Mouse (Mus musculus): ENCODE measurements around the gene Runx3.

Gene Runx3

DNA sequence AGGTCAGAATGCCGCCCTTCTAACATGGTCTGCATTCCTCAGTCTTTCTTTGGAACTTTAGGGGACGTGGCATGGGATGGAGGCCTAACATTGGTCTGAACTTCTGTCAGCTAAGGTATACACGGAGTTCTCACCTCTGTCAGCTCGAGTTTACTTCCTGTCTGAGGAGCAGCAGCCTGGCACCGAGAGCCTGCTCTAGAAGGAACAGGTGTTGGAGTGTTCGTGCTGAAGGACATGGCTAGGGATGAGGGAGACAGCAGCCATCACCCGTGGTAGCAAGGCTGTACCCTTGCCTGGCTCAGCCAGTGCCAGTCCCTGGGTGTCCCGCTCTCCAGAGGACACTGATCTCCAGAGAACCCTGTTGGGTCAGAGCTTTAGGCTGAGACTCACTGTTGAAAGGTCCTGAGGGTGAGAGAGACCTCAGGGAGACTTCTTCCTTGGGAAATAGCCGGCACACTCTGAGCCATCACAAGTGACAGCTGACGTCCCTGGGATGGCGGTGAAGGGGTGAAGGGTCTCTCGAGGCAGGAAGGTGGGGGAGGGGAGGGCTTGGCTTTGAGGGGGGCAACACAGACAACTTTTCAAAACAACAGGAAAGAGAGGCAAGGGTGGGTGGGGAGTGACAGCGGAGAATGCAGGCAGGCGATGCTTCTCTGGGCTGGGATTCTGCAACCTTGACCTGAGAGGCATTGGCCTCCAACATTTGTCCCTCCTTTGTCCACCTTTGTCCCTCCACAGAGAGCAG lies 4.9 kb upstream of the Runx3 start:
- DNase-seq, result no peak

GRCm38 (mm10) chr4:135116391-135116790 lies 4.1 kb upstream of the Runx3 start:
- no peak for DNase-seq

DNA sequence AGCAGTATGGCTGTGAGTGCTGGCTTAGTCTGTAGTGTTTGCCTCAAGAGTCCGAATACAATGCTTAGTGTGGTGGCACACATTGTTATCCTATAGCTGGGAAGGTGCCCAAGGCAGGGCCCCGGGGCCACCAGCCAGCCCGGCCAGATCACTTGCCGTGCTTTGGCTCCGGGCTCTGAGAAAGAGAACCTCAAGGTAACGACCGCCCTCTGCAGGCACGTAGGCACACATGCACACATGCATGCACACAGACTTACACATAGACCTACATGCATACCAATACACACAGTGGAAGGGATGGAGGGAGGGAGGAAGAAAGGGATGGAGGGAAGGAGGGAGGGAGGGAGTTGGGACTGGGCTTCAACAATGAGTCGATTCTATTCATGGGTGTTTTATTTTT lies 2.6 kb upstream of the Runx3 start:
- no peak for DNase-seq

DNA sequence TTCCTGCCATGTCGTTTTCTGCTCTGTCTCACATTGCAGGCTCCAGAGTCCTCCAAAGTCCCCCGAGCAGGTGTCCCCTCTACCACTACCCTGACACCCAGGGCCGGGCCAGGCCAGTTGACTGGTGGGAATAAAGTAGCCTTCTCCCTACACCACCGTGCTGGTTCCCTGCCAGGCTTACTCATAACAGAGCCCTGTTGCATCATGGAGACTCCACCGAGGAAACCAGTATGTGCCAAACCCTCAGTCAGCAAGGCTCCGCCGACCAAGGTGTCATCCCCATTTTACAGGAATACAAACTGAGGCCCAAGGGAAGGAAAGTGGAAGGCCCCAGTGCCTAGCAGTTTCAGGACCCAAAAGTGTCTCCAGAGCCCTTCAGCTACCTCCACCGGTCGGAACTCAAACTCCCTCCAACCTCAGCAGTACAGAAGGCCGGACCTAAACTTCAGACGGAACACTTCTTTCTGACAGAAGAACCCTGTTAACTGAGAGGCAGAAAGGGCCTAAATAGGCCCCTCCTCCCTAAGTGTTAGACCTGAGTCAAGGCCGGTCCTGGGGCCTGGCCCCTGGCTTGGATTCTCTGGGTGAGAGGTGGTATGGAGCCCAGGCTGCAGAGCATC lies 1.5 kb upstream of the Runx3 start:
- no peak for DNase-seq

- no peak for DNase-seq
These were observed 3.3 kb downstream of the Runx3 start for GRCm38 (mm10) chr4:135123721-135124120.

DNA sequence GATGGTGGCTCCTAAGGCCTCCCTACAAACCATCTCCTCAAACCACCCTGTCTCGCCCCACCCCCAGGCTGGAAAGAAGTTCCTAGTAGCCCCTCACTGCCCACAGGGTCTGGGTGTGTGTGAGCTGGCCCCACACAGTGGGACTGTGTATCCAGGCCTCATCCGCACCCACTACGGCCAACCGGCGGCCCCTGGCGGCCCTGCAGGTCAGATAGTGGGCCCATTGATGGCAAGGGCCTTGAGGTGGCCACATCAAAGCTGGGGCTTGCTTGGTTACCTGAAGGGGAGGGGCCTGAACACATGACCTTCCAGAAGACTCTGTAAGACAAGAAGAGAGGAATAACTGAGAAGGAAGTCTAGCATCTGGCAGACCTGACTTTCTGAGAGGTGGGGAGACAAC lies 4.3 kb downstream of the Runx3 start:
- no peak for DNase-seq

DNA sequence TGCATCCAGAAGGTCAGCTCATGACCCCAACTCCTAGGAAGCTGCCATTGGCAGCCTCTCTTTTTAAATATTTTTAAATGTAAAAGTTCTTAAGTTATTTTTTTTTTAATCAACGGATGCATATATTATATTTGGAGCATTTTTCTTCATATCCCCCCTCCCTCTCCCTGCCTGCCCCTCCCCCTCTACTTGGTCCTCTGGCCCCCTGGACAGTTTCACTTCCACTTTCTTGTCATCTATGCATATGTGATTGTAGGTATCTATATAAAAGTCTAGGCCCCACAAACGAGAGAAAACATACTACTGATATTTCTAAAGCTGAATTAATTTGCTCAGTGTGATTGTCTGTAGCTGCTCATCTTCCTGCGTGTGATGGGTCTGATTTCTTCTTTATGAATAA lies 4.7 kb downstream of the Runx3 start:
- DNase-seq, result no peak

DNA sequence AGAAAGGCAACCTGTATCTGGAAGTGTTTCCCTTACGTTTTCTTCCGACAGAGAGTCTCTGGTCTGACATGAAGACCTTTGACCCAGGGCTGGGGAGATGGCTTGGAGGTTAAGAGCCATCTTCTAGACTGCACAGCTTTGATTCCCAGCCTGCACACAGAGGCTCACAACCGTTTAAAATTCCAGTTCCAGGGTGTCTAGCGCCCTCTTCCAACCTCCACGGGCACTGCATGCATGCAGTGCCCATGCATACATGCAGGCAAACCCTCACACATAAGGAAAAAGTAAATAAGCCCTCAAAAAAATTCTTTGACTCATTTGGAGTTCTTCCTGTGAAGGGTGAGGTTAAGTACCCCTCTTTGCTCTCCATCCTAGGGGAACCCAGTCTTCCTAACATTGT lies 5.9 kb downstream of the Runx3 start:
- no peak for DNase-seq

GRCm38 (mm10) chr4:135128841-135129520 lies 8.5 kb downstream of the Runx3 start:
- peak; percentile 60 for DNase-seq

- no peak for DNase-seq
These were observed 9.7 kb downstream of the Runx3 start for GRCm38 (mm10) chr4:135130156-135130555.

- DNase-seq, result no peak
These were observed 10.7 kb downstream of the Runx3 start for GRCm38 (mm10) chr4:135131145-135131544.

- DNase-seq, result no peak
These were observed 12.3 kb downstream of the Runx3 start for GRCm38 (mm10) chr4:135132797-135133196.

DNA sequence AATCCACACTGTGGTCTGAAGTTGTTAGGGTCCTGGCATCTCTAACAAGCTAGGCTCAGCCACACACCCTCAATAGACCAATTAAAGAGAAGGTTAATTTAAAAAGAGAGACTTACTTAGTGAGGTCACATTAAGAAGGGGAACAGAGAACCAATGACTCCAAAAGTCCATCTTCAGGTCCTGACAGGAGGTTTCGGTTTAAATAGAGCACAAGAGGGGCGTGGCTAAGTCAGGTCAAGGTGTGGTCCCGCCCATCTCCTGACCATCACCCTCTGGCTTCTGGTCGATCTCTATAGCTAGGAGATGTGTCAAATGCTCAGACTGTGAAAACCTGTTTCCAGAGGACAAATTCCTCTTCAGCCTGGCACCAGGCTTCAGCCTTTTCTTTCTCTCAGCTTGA lies 13.3 kb downstream of the Runx3 start:
- no peak for DNase-seq

- no peak for DNase-seq
These were observed 14.9 kb downstream of the Runx3 start for GRCm38 (mm10) chr4:135135331-135135730.

DNA sequence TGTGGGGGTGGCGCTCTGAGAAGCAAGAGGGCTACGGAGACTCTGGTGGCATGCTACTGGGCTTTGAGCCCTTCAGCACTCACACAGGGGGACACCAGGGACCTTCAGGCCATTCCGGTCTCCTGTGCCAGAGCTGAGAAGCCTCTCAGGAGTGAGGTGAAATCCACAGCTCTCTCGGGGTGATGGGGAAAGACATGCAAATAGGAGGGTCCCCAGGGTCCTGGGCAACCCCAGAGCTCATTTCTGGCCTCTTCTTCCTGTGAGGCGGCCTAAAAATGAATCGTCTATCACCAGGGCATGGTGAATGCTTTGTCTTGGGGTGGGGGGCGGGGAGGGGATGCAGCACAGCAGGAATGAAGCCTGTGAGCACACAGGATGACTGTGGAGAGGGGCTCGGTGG lies 15.8 kb downstream of the Runx3 start:
- DNase-seq, result no peak

DNA sequence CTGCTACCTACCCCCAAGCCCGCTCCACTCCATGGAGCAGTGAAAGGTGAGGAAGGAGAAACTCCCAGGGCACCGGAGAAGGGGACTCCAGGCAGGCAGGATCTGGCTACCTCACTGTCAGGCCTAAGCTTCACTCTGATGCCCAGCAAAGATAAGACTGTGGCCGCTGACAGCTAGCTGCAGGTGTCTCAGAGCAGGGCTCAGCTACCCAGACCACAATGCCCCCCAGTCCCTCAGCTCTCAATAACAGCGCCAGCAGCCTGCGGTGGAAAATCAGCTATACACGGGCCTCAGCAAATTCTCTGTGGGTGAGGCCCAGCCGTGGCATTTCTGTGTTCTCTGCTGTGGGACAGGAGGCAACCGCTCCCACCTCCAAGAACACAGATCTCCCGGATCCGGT lies 16.2 kb downstream of the Runx3 start:
- no peak for DNase-seq

- no peak for DNase-seq
These were observed 20.4 kb downstream of the Runx3 start for GRCm38 (mm10) chr4:135140647-135141515.

DNA sequence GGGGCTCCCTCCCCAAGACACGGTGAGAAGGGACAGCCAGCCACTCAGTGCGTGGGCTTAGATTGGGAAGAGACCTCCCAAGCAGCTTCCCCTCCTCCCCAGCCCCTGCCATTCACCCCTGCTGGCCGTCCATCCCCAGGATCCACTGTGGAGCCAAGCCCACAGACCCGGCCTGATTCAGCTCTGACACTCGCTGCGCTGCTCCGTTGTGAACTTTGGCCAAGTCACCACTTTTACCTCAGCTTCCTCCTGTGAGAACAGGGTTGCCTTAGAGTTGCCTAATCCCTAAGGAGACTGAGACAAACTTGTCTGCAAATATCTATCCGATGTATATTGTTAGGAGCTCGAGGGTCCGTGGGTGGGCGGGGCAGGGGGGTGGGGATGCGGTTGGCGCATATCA lies 21.3 kb downstream of the Runx3 start:
- no peak for DNase-seq

DNA sequence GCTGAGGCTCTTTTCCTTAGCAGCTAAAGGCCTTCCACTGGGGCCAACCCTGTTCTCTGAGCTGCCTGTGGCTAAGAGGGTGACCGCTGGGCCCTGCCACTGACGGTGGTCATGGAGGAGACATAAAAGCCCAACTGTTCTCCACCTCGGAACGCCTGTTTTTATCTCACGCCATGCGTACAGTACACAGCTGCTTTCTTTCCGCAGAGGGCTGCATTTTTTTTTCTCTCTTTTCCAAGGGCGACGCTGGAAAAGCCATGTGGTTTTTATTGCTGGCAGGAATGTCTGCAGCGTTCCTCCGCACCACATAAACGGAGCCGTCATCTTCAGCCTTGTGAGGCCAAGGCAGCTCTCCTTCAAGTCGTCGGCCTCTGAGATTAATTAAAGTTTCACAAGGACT lies 26.3 kb downstream of the Runx3 start:
- DNase-seq, result no peak

GRCm38 (mm10) chr4:135148660-135149059 lies 28.2 kb downstream of the Runx3 start:
- no peak for DNase-seq

DNA sequence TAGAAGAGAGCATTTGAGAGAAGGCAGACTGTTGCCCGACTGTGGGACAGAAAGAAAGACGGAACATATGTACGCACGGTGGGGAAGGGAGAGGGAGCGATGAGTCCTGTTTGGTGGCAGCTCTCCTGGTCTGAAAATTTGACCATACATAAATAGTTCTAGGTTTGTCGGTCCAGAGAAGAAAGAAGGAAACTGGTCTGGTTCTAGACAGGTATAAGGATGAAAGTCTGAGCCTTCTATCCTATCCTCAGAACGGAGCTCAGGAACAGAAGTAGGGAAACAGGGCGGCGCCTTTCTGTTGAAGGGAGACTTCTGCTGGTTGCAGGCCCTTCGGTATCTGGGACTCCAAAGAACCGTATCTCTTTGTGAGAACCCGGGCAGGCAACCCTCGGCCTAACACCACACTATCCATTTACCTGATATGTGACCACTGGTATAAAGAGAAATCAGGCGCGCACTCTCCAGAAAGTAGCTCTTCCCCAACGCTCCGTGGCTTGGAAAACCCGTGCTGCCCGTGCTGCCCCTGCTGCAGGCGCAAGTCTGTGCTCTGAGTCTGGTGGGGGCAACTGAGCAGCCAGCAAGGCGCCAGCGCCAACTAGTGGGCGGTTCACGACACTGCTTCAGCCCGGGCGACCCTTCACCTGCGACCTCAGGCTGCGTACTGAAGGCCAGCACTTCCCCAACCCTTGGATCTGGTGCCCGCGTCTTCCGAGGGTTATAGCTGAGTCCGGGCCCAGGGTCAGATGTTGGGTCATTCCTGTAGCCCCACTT lies 29.8 kb downstream of the Runx3 start:
- DNase-seq, result peak; percentile 78

Data from retina, postnatal 1 day (tissue).